Mouse (Mus musculus): ENCODE results near the gene Scin.

DNA sequence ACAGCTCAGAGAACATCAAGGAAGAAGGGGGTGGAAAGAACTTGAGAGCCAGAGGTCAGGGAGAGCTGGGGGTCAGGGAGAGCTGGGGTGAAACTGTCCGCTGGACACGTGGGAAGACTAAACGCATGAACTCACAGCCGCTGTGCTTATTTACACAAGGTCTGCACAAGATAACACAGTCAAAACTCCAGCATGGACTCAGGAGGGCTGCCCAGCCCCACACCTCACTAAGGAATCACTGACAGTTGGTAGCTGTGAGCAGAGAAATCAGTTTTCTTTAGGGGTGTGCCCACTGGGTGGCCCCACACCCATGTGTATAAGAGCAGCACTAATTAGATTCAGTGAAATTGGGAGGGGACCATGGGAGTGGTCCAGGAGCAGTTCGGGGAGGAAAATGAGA is 27.2 kb downstream of the Scin start:
- no peak for TF ChIP-seq CTCF (IDR thresholded peaks at IDR 0.05; ENCODE audit: extremely low read depth, insufficient read length, insufficient replicate concordance, low read depth, low read length)
- no peak for TF ChIP-seq POLR2A (IDR thresholded peaks at IDR 0.05; ENCODE audit: low read depth, low read length)
